Mouse (Mus musculus) urinary bladder, postnatal 4 days (tissue): ENCODE measurements around the gene Gpr15.

Source experiments
- DNase-seq, 2 experiments: peaks; one replicate each; pipeline ENCODE4 v3.0.0; 2021 to 2022; ENCODE audit warnings: low spot score in 2 of 2

Gene Gpr15

DNA sequence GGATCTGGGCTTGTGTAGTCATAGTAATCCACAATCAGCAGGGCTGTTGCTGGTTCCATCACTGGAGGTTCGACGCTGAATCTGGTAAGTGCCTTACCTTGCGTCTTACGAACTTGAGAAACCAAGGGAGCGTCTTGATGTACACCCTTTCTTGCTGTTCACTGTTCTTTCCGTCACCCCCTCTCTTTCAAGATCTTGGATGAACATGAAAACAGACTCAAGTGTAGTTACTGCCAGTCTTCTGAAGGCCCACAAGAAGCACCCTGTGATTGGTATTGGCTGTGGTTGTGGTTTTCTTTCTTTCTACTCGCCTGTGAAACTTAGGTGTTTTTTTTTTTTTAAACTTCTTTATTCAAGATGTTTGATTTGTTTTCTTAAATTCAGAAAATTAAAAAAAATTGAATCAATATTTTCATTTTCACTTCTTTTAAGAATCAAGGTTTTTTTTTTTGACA, at the start of gene Gpr15:
Gene Gpr15, minus strand, starts transcription at position 405 of the 455 bp plus-strand sequence.
- no peak for DNase-seq

DNA sequence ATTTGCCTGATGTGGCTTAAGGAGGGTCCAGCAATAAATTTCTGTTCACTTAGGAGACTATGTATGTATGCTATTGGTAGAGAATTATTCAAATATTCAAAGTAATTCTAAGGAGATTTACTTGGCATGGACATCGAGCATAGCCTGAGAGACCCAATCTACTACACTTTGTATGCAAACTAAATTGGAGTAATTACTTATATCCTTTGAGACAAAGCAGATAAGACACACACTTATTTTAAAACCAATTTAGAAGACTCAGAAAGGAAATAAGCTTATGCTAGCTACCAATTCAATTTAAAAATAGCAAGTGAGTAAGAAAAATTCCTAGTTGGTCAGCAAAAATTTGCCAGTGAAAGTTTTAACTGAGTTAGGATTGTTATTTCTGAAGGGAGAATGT, 44.2 kb upstream of the Gpr15 start, which contains the start of gene Olfr172:
Gene Olfr172, minus strand, starts transcription at position 101 of the 400 bp plus-strand sequence.
- no peak for DNase-seq

DNA sequence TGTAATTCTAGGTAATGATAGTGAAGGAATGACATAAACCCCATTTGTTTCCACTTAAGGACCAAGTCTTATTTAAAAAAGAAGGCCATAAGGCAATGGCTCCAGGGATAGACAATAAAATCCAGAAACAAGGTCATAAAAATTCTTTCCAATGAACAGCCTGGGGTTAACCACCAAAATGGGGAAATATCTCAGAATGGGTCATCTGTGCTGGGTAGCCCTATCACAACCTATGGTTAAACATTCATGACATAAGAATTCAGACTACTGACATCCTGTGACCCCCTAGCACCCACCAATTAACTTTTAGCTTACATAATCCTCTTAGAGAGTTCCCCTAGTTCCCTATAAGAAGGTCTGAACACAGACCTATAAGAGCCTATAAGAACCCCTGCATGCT, 37.3 kb upstream of the Gpr15 start:
- no peak for DNase-seq

DNA sequence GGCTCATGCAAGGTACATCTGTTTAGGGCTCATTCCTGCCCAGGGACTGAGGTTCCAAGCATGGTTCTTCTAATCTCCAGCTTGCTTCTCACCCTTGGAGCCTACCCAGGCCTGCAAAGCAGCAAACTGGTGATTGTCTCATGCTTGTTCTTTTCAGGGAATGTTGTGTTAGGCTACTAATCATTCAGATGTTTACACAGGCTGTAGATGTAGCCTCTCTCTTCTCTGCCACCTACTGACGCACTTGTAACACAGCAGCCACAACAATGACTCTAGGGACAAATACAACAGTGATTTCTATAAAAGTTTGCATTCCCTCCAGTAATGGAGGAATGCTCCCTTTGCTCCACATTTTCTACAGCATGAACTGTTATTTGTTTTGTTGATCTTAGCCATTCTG, 32.4 kb upstream of the Gpr15 start:
- DNase-seq = no peak

DNA sequence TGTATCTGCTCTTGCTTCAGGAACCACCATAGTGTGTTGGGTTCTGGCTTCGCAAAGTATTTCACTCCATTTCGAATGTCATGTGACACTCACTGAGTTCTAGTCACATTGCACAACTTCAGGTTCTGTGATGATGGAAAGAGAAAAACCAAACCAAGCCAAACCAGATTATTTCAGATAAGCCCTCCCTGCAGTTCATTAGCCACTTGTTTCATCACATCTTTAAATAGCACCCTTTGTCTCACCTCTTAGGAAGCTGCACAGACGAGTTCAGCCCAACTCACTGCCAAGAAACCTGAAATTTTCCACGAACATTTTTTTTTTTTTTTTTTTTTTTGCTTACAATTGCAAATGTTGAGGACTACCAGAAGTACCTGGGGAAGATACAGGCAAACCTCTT, 27.8 kb upstream of the Gpr15 start:
- DNase-seq = no peak

DNA sequence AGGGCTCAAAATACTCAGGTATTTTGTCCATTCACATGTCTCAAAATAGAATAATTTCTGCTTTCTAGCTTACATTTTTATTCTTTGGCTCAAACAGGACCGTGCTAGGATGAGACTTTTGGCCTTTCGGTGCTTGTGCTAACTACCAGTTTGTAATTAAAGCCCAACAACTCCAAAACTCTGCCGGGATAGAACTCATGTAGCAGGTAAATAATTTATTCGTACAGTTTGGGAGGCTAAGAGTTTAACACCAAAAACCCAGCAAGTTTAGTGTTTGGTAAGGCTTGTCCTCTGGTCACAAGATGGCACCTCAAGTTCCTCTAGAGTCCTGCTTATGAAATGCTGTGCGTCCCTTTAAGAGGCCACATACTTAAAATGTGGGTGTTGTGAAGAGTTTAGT, 21.9 kb upstream of the Gpr15 start:
- DNase-seq = no peak

DNA sequence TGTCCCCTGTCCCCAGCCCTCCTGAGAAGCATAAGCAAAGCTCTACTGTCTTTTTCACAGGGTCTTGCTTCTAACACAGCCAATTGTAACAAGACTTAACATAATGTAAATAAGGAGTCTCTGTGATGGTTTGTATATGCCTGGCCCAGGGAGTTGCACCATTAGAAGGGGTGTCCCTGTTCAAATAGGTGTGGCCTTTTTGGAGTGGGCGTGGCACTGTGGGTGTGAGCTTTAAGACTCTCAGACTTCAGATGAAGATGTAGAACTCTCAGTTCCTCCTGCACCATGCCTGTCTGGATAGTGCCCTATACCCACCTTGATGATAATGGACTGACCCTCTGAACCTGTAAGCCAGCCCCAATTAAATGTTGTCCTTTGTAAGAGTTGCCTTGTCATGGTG, 19.9 kb upstream of the Gpr15 start:
- no peak for DNase-seq

DNA sequence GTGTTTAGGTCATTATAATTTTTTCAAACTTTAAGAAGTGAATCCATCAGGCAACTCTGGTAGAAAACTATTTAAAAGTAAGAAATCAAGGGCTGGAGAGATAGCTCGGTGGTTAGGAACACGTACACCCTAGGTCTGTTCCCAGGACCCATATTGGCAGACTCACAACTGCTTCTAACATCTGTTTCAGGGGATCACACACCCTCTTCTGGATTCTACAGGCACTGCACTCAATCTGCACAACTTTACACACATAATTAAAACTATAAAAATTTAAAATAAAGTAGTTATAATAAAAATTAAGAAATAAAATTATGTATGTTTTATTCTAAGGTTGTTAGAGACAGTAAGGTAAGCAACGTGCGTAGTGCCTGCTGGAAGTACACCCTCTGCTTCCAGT, 19.3 kb upstream of the Gpr15 start:
- no peak for DNase-seq

DNA sequence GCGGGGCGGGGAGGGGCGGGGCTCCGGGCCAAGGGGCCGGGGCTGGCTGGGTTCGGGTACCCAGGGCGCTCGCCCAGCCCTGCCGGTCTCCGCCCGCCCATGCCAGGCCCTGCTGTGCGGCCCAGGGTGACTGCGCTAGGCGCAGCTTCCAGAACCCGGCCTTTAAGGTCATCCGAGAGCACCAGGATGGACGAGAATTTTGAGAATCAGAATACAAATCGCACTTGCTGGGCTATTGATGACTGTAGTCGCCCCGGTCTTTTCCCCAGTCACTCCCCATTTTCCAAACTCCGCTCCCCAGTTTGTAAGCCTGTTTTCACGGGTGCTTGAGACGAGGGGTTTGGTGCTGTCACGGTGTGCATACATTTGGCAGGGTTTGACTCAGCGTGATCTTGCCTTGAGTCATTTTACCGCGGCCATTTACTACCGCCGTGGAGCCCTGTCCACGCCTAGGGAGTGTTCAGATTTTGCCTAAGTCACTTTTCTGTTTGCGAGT, 9.4 kb upstream of the Gpr15 start:
- no peak for DNase-seq

DNA sequence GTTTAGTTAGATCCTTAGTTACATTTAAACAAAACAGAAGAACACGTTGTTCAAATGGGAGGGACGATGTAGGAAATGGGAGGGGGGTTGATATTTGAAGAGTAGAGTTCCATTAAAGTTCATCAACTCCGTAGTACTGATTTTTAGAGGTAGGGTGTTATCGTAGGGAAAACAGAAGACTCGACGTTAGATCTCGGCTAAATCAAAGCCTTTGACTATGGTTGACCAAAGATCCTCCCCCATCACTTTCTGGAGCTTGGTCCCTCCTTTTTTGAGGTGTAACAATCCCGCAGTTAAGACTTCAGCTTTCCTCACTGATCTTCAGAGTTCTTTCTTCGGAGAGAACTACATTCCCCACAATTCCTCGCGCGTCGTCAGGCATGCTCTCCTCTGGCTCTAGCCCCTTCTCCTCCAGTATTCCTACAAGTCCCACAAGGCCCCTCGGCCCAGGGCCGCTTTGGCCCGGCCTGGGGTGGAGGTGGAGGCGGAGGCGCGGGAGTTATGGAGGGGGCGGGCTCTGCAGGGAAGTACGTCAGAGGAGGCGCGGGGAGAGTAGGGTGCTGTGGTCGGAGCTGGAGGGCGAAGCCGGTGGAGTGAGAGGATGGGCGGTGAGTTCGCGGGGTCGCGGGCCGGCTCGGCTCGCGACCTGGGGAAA, 8.7 kb upstream of the Gpr15 start, which contains the start of gene Cldnd1:
Gene Cldnd1, plus strand, starts transcription at position 434 of the 655 bp plus-strand sequence.
- DNase-seq = peak; percentile 93 to 95

DNA sequence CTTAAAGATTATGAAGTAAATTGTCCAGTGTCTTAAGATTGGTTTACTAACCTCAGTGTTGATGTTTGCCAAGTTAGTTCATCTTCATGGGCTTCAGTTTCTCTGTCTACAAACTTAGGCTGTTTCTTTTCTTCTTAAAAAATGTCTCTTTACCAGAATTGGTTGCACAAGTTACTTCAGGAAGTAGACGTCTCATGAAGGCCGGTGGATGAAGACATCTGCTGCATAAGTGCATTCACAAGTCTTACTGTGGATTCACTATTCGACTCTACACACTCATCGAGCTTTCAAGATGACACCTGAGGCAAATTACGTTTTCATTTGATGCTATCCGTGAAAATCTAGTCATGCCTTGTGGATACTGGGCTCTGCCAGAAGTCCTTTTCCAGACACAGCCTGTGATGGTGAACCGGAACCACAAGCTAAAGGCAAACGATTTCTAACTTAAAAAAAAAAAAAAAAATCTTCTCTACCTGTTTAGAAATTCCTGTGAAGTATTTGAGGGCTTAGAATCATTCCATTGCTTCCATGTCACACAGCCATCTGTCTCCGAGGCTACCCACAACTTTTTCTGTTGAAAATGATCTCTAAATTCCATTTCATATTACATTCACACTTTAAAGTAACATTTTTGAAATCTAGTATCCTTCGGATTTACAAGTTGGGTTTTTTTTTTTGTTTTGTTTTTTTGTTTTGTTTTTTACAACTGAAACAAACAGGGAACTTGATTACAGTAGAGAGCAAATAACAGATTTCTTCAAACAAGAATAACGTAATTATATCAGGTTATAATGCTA, 8.0 kb upstream of the Gpr15 start:
- DNase-seq = no peak

DNA sequence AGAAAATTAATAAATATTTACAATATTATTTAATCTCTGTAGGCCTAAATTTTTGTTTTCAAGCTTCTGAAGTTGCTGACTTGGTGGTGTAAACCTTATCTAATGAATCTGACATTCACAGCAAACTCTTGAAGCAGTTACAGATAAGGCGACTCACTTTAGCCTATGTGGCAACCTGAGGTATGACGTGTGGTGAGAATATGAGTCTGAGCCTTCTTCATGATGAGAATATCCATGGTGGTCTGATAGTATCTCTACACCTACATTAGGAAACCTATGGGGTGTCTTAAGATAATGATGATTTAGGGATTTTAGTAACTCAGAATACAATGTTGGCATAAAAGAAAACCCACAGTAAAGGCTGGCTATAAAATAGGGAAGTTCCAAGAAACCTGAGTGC, 3.4 kb upstream of the Gpr15 start:
- no peak for DNase-seq

DNA sequence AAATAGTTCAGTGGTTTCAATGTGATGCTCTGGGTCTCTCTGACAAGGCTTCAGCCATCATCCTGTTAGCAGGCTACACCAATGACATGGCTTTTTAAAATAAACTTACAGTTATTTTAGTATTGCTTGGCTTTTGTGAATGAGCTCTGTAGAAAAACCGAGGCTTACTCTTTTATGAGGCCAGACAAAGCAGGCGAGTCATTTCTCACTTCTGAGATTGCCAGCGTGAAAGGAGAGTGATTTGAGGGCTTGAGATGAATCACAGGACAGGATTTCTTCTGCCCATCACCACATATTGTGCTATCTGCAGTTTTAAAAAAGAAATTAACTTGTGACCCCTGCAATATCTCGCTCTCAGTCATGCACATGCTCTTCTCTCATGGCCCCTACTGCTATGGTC, 3.9 kb downstream of the Gpr15 start:
- no peak for DNase-seq

DNA sequence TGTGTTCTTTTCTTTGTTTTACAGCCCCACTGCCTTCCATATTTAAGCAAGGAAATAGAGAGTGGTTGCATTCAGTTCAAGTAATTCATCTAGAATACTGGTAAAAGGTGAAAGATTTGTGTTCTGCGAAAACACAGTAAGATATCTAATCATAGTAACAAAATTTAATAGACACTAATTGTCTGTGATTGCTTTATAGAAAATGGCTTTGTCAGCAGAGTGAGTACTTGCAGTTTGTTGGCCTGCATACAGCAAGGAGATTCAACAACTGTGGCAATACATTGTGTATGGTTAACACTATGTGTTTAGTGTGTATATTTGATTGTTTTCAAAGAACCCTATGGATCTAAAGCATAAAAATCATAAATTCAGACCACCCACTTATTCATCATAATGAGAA, 5.7 kb downstream of the Gpr15 start:
- DNase-seq = no peak

DNA sequence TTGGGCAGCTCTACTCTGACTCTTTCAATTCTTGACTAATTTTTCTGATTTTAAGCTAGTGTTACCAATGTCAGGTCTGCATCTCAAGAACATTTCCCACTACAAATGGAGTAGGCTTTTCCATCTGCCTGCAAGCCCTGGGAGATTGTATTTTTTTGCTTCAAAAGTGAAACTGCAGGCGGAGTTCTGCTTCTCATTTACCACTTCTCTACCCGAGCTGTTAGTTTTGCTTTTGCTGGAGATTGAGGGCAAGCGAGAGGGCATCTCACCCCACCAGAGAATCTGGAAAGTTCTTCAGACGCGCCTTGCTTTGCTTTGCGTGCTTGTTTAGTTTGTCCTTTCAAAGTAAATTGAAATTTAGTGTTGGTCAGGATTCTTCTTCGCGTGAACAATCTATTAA, 6.6 kb downstream of the Gpr15 start:
- DNase-seq = no peak

DNA sequence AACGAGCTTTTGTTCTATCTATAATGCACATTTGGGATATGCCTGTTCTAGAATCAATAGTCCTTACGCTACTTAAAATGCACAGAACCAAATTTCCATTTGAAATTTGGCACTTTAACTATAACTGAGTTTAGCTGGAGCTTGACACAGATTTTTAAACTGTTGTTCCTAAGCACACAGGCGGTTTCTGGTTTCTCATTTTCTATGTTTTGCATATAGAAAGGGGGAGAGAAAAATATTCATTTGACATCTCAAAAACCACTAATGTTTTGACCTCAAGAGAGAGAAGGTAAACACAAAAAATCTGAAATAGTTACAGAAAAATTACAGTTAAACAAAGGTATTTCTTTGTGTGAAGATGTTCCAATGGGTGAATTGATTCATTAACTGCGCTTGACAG, 9.3 kb downstream of the Gpr15 start:
- no peak for DNase-seq

DNA sequence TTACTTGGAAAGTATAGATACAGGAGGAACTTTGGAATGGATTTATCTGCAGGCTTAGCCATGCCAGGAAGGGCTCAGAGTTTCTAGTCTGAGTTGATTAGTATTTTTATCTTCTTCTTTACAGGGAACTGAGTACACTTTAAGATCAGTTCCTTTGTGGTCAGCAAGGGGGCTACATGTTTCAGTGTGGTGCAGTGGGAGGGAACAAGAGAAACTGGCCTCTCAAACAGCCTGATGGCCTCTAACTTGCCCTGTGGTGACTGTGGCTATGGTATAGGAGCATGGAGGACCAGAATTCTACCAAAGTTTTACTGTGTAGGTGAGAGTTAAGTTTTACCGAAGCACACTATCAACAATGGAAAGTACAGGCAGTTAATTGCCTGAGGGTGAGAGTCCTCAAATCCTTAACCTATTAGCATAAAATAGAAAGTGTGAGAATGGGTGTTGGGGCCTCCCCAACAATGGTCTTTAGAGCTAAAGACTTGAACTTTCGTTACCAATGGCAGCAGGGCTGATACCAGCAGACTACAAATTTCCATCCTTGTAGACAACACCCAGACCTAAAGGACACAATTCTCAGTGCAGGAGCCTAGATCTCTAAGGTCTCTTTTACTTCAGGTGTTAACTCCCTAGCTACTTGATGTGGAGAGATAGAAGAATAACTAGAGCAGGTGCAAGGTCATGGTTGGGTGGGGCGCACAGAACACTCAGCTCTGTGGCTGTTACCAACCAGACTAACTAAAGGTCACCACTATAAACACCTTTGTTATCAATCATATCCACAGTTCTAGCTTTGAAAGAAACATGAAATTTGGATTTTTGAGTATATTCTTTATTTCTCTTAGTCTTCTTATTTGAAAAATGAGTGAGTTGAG, 10.0 kb downstream of the Gpr15 start:
- no peak for DNase-seq

DNA sequence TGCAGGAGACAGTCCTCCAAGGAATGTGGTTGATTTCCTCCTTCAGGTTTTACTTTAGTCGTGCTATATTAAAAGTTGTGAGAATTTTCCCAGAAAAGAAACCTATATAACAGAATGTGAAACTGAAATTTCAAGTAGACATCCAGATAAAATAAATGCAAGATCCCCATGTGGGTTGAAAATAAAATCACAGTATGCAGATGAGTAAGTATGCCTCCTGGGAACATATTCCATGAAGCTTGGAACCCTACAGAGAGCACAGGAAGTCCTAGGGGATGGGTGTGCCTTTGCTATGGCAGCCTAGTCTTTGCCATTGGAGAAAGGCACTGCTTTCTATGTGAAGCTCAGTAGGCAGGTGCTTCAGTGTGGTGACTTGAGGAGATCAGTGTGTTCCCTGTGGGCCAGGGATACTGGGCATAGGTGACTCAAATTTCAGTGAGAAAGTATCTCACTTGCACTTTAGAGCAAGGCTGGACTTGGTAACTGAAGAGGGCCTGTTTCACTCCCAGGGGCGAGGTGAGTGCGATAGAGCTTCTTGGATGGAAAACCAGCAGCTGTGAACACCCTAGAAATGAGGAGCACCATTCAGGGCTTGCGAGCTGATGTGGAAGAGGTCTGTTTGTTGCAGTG, 11.5 kb downstream of the Gpr15 start:
- DNase-seq = no peak

DNA sequence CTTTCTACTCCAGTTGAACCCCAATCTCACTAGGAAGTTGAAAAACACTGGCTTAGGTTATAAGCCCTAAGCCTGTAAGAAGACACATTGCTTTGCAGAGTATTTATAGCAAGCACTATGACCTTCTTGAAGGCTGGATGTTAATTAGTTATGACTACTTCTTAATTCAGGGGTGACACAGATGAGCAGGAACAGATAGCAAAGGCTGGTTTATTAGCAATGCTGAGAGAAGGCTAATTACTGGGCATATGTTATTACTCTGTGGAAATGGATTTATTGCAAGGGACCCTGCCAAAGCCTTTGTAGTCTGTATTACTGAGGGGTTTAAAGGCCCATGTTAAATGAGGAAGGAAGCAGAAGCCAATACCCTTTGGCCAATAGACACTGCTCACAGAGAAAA, 13.9 kb downstream of the Gpr15 start:
- DNase-seq = no peak

DNA sequence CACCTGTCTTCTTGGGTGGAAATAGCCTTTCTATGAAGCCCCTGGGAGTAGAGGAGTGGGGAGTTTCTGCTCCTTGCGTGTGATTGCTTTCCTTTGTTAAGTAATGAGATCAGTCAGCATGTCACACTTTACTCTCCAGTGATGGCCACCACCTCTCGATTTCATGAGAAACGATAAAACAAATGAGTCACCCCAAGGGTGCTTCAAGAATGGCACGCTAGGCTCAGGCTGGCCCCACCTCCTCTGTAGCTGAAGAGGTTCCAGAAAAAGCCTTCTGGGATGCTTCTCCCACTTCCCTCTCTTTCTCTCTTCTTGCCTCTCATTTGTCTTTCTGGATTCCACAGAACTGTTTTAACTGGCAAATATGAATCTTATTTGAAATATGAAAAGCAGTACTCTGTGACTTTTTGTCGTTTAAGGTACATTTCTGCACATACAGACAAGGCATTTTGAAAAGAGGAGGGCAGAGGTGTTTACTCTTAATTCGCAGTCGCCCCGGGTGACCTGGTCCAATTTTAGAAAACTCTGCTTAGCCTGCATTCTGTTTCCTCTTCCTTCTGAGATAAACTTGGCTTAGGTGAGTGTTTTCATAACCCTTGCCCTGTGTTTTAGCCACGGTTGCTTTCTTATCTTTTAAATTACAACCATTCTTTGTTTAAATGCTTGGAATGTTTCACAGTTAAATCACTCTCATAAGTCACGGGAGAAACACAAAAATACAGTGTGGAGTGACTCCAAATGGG, 15.3 kb downstream of the Gpr15 start:
- no peak for DNase-seq
